Mouse (Mus musculus) midbrain, postnatal 0 days (tissue): ENCODE results near the gene Astn2. TPM values are rescaled to one million over a fixed set of nuclear protein-coding genes. Genes with fewer than 3 reads are reported as not detected.
A peak's percentile ranks its signal among the peaks of the same experiment; 100 is the strongest.

Source experiments
- ATAC-seq: fragments of 200-750 bp; cut with Nextera tagmentation; 2 replicates; pipeline ENCODE4 v1.8.0; 2017; ENCODE audit warnings: moderate number of reproducible peaks, mild to moderate bottlenecking, moderate TSS enrichment, moderate library complexity; ENCODE audit not compliant: low FRiP score
- DNase-seq: peaks from one replicate; pipeline ENCODE4 v3.0.0-alpha.2; 2015; ENCODE audit warnings: low spot score
- H3K27ac ChIP-seq: fragments of 300-500 bp; sonication (generic); 2 replicates; pipeline ENCODE4 v1.5.1; 2014; ENCODE audit warnings: low read depth, mild to moderate bottlenecking, low read length, mixed read lengths
- H3K27me3 ChIP-seq: fragments of 300-500 bp; sonication (generic); 2 replicates; pipeline ENCODE4 v1.6.1; 2014; ENCODE audit warnings: low read length, control low read depth, mixed read lengths; ENCODE audit not compliant: insufficient read depth
- H3K36me3 ChIP-seq: fragments of 300-500 bp; sonication (generic); 2 replicates; pipeline ENCODE4 v1.6.1; 2014; ENCODE audit warnings: low read length, control low read depth, mixed read lengths; ENCODE audit not compliant: insufficient read depth
- H3K4me1 ChIP-seq: fragments of 300-500 bp; sonication (generic); 2 replicates; pipeline ENCODE4 v1.6.1; 2014; ENCODE audit warnings: mild to moderate bottlenecking, control low read depth, antibody characterized with exemption, low read length, mixed read lengths; ENCODE audit not compliant: insufficient read depth
- H3K4me2 ChIP-seq: fragments of 300-500 bp; sonication (generic); 2 replicates; pipeline ENCODE4 v1.6.1; 2014; ENCODE audit warnings: low read depth, mild to moderate bottlenecking, low read length, mixed read lengths; ENCODE audit not compliant: poor library complexity, severe bottlenecking
- H3K4me3 ChIP-seq: fragments of 300-500 bp; sonication (generic); 2 replicates; pipeline ENCODE4 v1.5.1; 2014; ENCODE audit warnings: low read depth, mild to moderate bottlenecking, low read length, moderate library complexity
- H3K9ac ChIP-seq: fragments of 300-500 bp; sonication (generic); replicated peaks from 2 replicates; pipeline ENCODE4 v1.6.1; 2014; ENCODE audit warnings: mild to moderate bottlenecking, low read length, moderate library complexity, mixed read lengths; ENCODE audit not compliant: poor library complexity, severe bottlenecking
- H3K9me3 ChIP-seq: fragments of 300-500 bp; sonication (generic); 2 replicates; pipeline ENCODE4 v1.6.1; 2016; ENCODE audit warnings: low read length, control low read depth
- CTCF ChIP-seq: IDR thresholded peaks from 2 replicates; pipeline ENCODE4 v1.5.1; 2016; ENCODE audit warnings: antibody characterized with exemption, mild to moderate bottlenecking
- WGBS: fragments of 180-500 bp; shearing (Covaris S2); extraction: QIAGEN DNeasy Blood & Tissue Kit; methylation state at CpG from one replicate; pipeline ENCODE4 v1.1.7; 2014; 5-methylcytosine and 5-hydroxymethylcytosine counted together
- polyA plus RNA-seq: library from polyadenylated mRNA; unstranded; fragments of >200 nt; fragmentation: Nextera tagmentation; extraction: Ambion mirVana; gene quantifications from 2 replicates; pipeline ENCODE4 v1.2.1, GENCODE M21; 2015
- total RNA-seq: library from RNA; depleted of rRNA; stranded (reverse); fragments of >200 nt; gene quantifications from 2 replicates; pipeline ENCODE4 v1.2.3, GENCODE M21; 2014

Astn2 gene
- total and polyA plus RNA-seq, 2 experiments from 2014 or later = 2.5 to 34.9 TPM

DNA sequence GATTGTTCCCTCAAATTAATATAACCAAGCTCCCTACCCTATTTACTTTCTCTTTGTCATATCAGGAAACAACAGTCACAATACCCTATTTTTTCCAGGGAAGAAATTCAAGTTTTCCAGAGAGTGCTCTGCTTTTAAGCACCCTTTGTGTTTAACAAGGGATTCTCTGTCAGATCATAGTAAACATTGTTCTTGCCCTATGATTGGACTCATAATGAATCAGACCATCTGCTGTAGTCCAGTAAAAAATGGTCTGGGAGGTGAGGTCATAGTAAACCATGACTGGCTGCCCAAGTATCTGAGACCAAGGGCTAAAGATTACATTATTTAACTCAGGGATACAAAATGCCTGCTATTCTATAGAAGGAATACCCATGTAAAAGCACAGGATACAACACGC is 452.5 kb downstream of the Astn2 start:
- no peak overlapping the region for H3K27ac ChIP-seq
- H3K9ac ChIP-seq = no peak overlapping the region
- no peak overlapping the region for H3K4me3 ChIP-seq
- no peaks in the 10 kb centered on the region for H3K4me1 ChIP-seq
- TF ChIP-seq CTCF = no peak
- no peaks in the 10 kb centered on the region for H3K27me3 ChIP-seq
- no peaks in the 10 kb centered on the region for H3K36me3 ChIP-seq
- 89% methylated on average over 1 of the region's 1 CpGs for WGBS
- ATAC-seq (no peak), DNase-seq (no peak)
- H3K9me3 ChIP-seq = no peaks in the 10 kb centered on the region
- no peak overlapping the region for H3K4me2 ChIP-seq

DNA sequence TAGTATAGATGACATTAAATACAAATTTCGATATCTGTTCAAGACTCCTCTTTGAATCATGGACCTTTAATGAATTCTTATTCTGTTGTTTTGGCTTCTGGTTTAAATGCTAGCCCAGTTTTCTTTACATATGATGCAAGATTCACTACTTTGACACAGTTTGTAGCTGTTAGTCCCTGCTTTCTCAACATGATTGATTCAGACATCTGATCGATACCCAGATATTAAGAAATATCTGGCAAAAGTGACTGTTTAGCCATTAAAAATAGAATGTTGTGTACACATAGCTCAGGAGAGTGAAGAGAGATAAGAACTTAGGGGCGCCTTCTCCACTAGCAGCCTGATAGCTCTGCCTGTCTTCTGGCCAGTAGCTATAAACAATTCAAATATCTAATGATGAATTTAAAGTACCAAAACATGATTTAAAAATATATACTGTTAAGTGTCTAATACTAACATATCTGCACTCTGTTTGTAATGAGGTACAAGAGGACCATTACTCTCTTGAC is 457.2 kb downstream of the Astn2 start:
- Histone ChIP-seq H3K4me3 (no peak overlapping the region), H3K4me2 (no peak overlapping the region), H3K9me3 (no peaks in the 10 kb centered on the region), H3K27ac (no peak overlapping the region), H3K4me1 (no peaks in the 10 kb centered on the region), H3K9ac (no peak overlapping the region), H3K36me3 (no peaks in the 10 kb centered on the region), H3K27me3 (no peaks in the 10 kb centered on the region)
- TF ChIP-seq CTCF = no peak
- WGBS = 88% methylated on average over 3 of the region's 3 CpGs
- DNase-seq (no peak), ATAC-seq (no peak)

DNA sequence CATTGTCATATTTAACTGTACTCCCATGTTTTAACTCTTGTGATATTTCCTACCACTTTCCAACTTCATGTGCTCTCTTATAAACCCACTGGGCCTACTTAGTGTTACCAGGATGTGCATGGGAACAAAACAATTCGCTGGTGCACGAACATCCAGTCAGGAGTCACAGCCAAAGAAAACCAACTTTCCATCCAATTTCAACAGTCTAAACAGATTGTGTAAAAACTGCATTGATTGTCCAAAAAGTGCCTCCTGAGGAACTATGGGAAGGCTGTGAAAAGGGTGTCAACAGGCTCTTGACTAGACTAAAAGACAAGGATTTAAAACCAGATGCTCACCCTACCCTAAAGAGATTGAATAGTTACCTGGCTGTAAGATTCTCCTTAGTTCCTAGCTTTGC is 458.4 kb downstream of the Astn2 start:
- Histone ChIP-seq H3K4me2 (no peak overlapping the region), H3K27ac (no peak overlapping the region), H3K9me3 (no peaks in the 10 kb centered on the region), H3K27me3 (no peaks in the 10 kb centered on the region), H3K4me3 (no peak overlapping the region), H3K36me3 (no peaks in the 10 kb centered on the region), H3K4me1 (no peaks in the 10 kb centered on the region), H3K9ac (no peak overlapping the region)
- ATAC-seq (no peak), DNase-seq (no peak)
- TF ChIP-seq CTCF = no peak
- 88% methylated on average over 2 of the region's 2 CpGs for WGBS

DNA sequence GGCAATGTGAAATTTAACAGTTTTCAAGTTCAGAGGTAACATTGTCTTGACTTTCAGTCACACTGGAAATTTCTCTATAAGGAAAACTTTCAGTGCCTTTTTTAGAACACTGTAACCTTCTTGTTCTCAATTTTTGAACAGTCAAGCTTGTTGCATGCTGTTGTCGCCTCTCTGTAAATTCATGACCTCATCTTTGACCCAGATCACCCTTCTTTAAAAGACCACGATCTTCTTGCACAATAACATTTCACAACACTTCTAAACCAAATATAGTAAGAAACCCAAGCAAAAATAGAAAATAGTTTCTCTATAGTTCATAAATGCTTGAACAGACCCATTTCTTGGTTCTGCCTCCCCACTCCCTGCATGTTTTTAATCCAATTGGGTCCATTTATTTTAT is 473.5 kb downstream of the Astn2 start:
- Histone ChIP-seq H3K9me3 (no peaks in the 10 kb centered on the region), H3K4me2 (no peak overlapping the region), H3K36me3 (no peaks in the 10 kb centered on the region), H3K27ac (no peak overlapping the region), H3K27me3 (no peaks in the 10 kb centered on the region), H3K4me1 (no peaks in the 10 kb centered on the region), H3K4me3 (no peak overlapping the region), H3K9ac (no peak overlapping the region)
- ATAC-seq = no peak
- no peak for DNase-seq
- 81% methylated on average over 2 of the region's 2 CpGs for WGBS
- no peak for TF ChIP-seq CTCF

DNA sequence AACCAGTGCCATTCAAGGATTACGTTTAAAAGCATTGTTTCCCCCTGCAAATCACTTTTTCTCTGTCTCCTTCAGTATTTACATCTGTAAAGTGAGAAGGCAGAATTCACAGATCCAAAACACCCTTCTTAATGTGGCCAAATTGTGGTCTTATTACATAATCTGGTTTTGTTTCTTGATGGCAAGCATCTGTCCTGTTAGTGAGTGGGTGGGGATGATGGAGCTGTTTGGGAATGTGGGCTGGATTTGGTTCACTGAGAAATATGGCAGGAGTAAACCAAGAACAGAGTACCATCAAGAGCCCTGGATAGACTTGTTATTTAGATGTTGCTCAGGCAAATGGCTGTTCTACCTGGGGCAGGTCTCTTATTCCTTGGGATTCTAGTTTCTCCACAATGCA is 484.1 kb downstream of the Astn2 start:
- H3K27me3 ChIP-seq = no peaks in the 10 kb centered on the region
- DNase-seq (no peak), ATAC-seq (no peak)
- no peak for TF ChIP-seq CTCF
- H3K4me3 ChIP-seq = no peak overlapping the region
- 65% methylated on average over 1 of the region's 1 CpGs for WGBS
- H3K9ac ChIP-seq = no peak overlapping the region
- no peaks in the 10 kb centered on the region for H3K9me3 ChIP-seq
- no peaks in the 10 kb centered on the region; the same call in 1 of the 2 replicates for H3K4me1 ChIP-seq
- H3K27ac ChIP-seq = no peak overlapping the region
- H3K36me3 ChIP-seq = no peaks in the 10 kb centered on the region
- no peak overlapping the region for H3K4me2 ChIP-seq

DNA sequence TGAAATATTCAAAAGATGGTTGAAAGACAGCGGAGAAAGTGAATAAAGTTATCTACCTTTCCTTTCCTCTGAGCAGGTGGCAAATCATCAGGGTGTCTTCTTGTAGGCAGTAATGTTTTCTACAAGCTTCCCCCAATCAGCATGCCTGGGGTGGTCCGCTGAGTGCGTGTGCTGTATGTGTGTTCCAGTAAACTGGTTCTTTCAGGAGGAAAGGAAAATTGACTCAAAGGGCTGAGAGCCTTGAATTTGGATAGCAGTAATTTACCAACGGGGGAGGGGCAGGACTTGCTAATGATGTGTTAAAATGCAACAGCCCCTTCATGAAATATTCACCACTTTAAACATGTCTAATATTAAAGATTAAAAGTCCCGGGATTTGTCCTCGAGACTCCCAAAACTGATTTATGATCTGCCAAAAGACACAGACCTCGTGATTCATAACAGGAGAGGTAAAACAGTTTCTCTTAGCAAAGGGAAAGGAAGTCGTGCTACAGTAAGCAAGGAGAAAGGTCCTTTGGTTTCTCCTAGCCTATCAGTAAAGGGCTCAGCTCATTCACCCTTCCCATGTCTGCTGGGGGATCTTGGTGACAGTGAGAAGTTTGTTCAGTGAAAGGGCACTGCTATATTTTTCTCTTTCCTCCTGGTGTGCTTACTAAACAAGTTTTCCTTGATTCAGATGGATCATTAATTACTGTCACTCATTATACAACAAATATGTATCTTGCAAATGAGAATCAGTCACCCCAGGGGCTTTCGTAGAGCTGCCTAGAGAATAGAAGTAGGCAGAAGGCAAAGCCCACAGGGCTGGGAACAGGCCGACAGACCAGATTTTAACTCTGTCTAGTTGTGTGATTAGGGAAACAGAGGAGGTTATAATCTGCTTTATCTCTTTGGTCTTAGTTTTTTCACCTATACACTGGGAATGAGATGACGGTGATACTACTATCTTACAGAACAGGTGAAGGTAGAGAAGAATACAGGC is 488.1 kb downstream of the Astn2 start:
- H3K27ac ChIP-seq = no peak overlapping the region
- no peaks in the 10 kb centered on the region for H3K27me3 ChIP-seq
- H3K9me3 ChIP-seq = no peaks in the 10 kb centered on the region
- H3K4me3 ChIP-seq = no peak overlapping the region
- no peaks in the 10 kb centered on the region; the same call in 1 of the 2 replicates for H3K4me1 ChIP-seq
- H3K36me3 ChIP-seq = no peaks in the 10 kb centered on the region
- H3K9ac ChIP-seq = no peak overlapping the region
- no peak overlapping the region for H3K4me2 ChIP-seq
- ATAC-seq (no peak), DNase-seq (peak; percentile 36)
- 49% methylated on average over 11 of the region's 11 CpGs for WGBS
- TF ChIP-seq CTCF = no peak
